Mouse (Mus musculus) ES-E14 (cell line): ENCODE results near the gene Rgma.

Experiments used
- HCFC1 ChIP-seq: IDR thresholded peaks from 2 replicates; pipeline ENCODE4 v1.6.1; 2012; ENCODE audit warnings: low read length, inconsistent platforms, borderline replicate concordance; ENCODE audit not compliant: insufficient read depth
- MAFK ChIP-seq: IDR thresholded peaks from 2 replicates; pipeline ENCODE4 v1.6.1; 2014; ENCODE audit warnings: mild to moderate bottlenecking, low read depth, low read length, inconsistent platforms; ENCODE audit not compliant: insufficient read depth
- ZC3H11A ChIP-seq: IDR thresholded peaks from 2 replicates; pipeline ENCODE4 v1.6.1; 2012; ENCODE audit warnings: low read depth, mild to moderate bottlenecking, inconsistent platforms, low read length, borderline replicate concordance

GRCm38 (mm10) chr7:73327652-73328051 lies 47.7 kb upstream of the Rgma start:
- TF ChIP-seq MAFK (no peak), HCFC1 (no peak), ZC3H11A (no peak)
